Mouse (Mus musculus) E14TG2a.4 (cell line): ENCODE results near the gene Kcne2.

Experiments used
- CTCF ChIP-seq: conservative IDR thresholded peaks from 2 replicates; pipeline ENCODE4 v1.5.1; 2014; ENCODE audit warnings: low read length
- NANOG ChIP-seq: IDR thresholded peaks from 2 replicates; pipeline ENCODE4 v1.6.1; 2014; ENCODE audit warnings: borderline replicate concordance, low read length, mixed read lengths
- POU5F1 ChIP-seq: IDR thresholded peaks from 2 replicates; pipeline ENCODE4 v1.6.1; 2014; ENCODE audit warnings: low read length, borderline replicate concordance

GRCm38 (mm10) chr16:92275526-92275925, 16.7 kb upstream of the Kcne2 start:
- TF ChIP-seq CTCF (no peak), POU5F1 (no peak), NANOG (no peak)
